Mouse (Mus musculus) yolk sac, embryonic 10.5 days (tissue): ENCODE measurements around the gene Tbc1d9.

Source experiments
- DNase-seq: peaks from one replicate; pipeline ENCODE4 v3.0.0-alpha.2; 2017; ENCODE audit warnings: low spot score

Tbc1d9 gene

GRCm38 (mm10) chr8:83165235-83165930 lies at the start of gene Tbc1d9:
Tbc1d9 (plus strand) TSS chr8:83165352.
- peak; percentile 69 for DNase-seq

GRCm38 (mm10) chr8:83135086-83135485 lies 30.1 kb upstream of the Tbc1d9 start:
- DNase-seq = no peak

DNA sequence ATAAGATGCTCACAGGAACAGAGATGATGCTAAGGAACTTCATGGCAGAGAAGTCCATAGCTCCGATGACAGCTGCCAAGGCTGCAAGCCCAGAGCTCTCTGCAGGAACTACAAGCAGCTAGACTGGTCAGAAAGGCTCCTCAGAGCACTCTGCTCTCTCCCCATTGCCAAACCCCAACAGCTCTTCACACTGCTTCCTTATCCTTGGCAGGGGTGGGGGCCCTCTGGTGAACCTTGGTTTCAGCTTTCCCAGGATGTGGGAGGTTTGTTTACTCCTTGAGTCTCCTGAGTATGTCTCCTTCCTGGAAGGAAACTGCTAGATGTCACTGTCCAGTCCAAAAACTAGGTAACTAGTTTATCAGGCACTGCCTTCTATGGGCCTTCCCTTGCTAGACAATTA lies 25.1 kb upstream of the Tbc1d9 start:
- DNase-seq = no peak

GRCm38 (mm10) chr8:83140701-83141111 lies 24.4 kb upstream of the Tbc1d9 start:
- no peak for DNase-seq

GRCm38 (mm10) chr8:83141358-83141757 lies 23.8 kb upstream of the Tbc1d9 start:
- DNase-seq = no peak

DNA sequence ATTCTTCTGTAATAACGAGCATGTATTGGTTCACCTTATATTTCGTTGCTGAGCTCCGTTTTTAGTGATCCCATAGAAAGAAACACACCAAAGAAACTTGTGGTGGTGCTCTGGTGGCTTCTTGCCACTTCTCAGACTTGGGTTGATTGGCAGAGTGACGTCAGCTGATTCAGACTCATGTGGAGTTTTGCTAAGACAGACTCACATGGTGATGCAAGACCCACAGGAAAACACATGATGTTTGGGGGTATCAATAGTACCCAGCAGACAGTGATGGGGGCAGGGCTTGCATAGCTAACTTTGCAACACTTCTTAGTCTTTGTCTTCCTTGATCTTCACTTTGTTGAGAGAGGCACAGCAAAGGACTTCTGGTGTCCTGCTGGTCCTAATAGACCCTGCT lies 20.6 kb upstream of the Tbc1d9 start:
- DNase-seq = no peak

DNA sequence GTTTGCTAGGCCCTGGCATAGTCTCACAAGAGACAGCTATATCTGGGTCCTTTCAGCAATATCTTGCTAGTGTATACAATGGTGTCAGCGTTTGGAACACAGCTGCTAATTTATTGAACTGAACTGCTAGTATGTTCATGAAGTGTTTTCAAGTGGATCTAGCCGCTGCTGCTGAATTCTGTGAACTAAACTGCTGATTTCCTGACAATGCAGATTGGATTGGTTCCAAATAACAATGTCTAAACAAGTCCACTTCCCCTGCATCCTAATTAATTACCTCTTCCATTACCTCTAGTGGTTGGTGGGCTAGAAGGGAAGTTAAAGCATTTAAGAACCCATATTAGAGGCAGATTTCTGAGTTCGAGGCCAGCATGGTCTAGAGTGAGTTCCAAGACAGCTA lies 19.7 kb upstream of the Tbc1d9 start:
- no peak for DNase-seq

- no peak for DNase-seq
Observed at GRCm38 (mm10) chr8:83149124-83149523, 16.0 kb upstream of the Tbc1d9 start.

GRCm38 (mm10) chr8:83152055-83152454 lies 13.1 kb upstream of the Tbc1d9 start:
- DNase-seq = no peak

DNA sequence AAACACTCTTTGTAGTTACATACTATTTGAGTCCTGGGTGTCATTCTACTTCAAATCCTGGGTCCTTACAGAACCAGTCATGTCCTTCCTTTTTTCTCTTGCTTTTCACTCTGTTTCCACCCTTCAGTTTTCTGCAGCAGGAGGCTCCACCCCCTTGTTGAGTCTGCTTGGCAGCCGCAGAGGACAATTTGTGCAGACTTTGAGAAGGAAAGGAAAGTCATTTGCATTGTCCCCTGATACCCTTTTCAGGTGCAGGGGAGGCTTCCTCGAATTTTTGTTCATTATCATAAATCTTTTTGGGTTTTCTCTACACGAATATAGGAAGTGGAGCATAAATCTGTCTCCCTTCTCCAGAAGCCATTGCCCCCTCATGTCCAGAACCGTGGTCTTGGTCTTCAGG lies 12.7 kb upstream of the Tbc1d9 start:
- no peak for DNase-seq

- DNase-seq = no peak
Observed at GRCm38 (mm10) chr8:83155110-83155509, 10.0 kb upstream of the Tbc1d9 start.

GRCm38 (mm10) chr8:83158971-83159370 lies 6.2 kb upstream of the Tbc1d9 start:
- no peak for DNase-seq

DNA sequence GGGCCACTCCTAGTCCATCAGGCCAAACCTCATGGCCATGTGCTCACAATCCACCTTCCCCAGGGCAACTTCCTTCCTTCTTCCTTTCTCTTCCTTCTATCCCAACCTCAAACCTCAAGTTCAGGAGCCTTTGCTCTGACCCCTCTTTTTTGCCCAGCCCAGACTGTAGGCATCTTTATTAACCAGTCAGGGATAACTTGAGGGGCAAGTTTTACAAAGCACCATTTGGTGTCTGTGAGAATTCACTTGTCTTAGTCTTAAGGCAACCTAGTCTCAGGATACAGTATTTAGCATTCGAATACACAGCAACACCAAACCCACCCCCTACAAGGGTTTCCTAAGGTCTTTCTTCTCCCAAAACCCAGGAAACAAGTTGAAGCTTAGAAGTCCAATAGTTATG lies 5.5 kb upstream of the Tbc1d9 start:
- no peak for DNase-seq

GRCm38 (mm10) chr8:83160613-83161012 lies 4.5 kb upstream of the Tbc1d9 start:
- no peak for DNase-seq

- no peak for DNase-seq
Observed at GRCm38 (mm10) chr8:83165931-83166867, 1.0 kb downstream of the Tbc1d9 start, which contains the start of gene Gm10645. Gm10645 (minus strand) TSS chr8:83166170.

GRCm38 (mm10) chr8:83167932-83168331 lies 2.8 kb downstream of the Tbc1d9 start:
- no peak for DNase-seq

DNA sequence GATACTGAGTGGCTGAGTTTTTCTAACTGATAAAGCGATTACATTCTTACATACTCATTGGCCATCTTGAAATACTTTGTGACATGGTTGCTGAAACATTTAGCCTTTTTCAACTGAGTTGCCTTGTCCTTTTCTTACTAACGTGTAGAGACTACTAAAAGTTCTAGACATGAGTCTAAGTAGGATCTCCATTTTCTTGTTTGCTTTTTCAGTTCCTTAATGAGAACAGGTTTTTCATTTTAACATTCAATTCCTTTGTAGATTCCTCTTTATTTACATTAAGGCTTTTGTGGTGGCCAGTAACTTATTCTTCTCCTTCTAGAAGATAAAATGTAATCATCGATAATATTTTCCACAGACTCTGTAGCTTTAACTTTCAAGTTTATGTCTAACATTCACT lies 4.0 kb downstream of the Tbc1d9 start:
- no peak for DNase-seq

- no peak for DNase-seq
Observed at GRCm38 (mm10) chr8:83169709-83170108, 4.6 kb downstream of the Tbc1d9 start.

- DNase-seq = no peak
Observed at GRCm38 (mm10) chr8:83170894-83171293, 5.7 kb downstream of the Tbc1d9 start.

DNA sequence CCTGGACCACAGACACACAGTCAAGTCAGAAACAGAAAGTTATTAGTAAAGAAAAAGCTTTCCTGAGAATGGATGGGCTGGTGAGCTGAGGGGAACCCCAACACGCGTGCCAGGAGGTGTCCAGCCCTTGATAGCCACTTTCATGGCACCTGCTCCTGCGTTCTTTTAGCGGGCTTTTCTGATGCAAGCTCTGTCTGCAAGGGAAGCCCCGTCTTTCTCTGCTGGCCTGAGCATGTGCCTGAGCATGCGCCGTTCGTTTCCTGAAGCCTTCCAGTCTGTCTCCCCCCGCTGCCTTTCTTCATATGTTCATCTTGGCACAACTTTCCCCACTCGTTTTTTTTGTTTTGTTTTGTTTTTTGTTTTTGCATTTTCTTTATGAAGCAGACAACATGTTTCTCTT lies 10.5 kb downstream of the Tbc1d9 start:
- DNase-seq = no peak

DNA sequence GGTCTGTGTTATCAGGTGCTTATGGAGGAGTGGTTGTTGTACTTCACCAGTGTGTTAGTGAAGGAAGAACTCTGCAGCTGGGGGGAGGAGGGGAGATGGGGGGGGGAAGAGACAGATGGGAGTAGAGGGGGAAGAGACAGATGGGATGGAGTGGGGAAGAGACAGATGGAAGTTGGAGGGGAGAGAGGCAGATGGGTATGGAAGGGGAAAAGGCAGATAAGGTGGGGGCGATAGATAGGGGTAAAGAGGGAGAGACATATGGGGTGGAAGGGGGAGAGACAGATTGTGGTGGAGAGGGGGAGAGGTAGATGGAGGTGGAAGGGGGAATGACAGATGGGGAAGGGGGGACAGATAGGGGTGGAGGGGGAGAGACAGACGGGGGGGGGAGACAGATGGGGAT lies 11.6 kb downstream of the Tbc1d9 start:
- no peak for DNase-seq

- peak; percentile 28 for DNase-seq
Observed at GRCm38 (mm10) chr8:83177317-83178195, 12.4 kb downstream of the Tbc1d9 start.
